Mouse (Mus musculus) MEL (cell line): ENCODE measurements at regions not wholly inside any gene's neighbourhood (a gene's known extent, or its start where the extent isn't known, plus 50 kb on each side); places are given as distances from the start of the nearest gene placed in this dataset.

Experiments
- DNase-seq: peaks from one replicate; pipeline ENCODE4 v3.0.0; 2011; ENCODE audit warnings: low read depth, low spot score
- H3K27ac ChIP-seq: 2 replicates; pipeline ENCODE4 v1.5.1; 2012; ENCODE audit warnings: low read depth, mild to moderate bottlenecking, control low read depth, low read length, moderate library complexity; ENCODE audit not compliant: control insufficient read depth
- H3K27me3 ChIP-seq, 2 experiments: fragments of 150-350 bp in 1 of 2; sonication (generic) in 1 of 2; 2 replicates each; pipeline ENCODE4 v1.6.1; 2012; ENCODE audit warnings: low read length in 2 of 2, mild to moderate bottlenecking in 2 of 2, improper control_type of control experiment in 1 of 2, moderate library complexity in 1 of 2; ENCODE audit not compliant: insufficient read depth in 2 of 2, control insufficient read depth in 1 of 2
- H3K36me3 ChIP-seq, 2 experiments: 2 replicates each; pipeline ENCODE4 v1.6.1; 2012 to 2014; ENCODE audit warnings: low read length in 2 of 2, improper control_type of control experiment in 1 of 2, inconsistent platforms in 1 of 2, mild to moderate bottlenecking in 1 of 2; ENCODE audit not compliant: insufficient read depth in 2 of 2, control insufficient read depth in 1 of 2
- H3K4me1 ChIP-seq, 2 experiments: fragments of 150-350 bp in 1 of 2; sonication (generic) in 1 of 2; 2 replicates each; pipeline ENCODE4 v1.6.1; 2012; ENCODE audit warnings: low read length in 2 of 2, improper control_type of control experiment in 1 of 2, mild to moderate bottlenecking in 1 of 2; ENCODE audit not compliant: insufficient read depth in 2 of 2, control insufficient read depth in 1 of 2
- H3K4me3 ChIP-seq, 2 experiments: fragments of 150-350 bp in 1 of 2; sonication (generic) in 1 of 2; 2 replicates each; pipeline ENCODE4 v1.5.1; 2012; ENCODE audit warnings: low read depth in 2 of 2, low read length in 2 of 2, mild to moderate bottlenecking in 2 of 2, moderate library complexity in 2 of 2, control low read depth in 1 of 2, improper control_type of control experiment in 1 of 2; ENCODE audit not compliant: control insufficient read depth in 1 of 2, insufficient read depth in 1 of 2
- H3K79me2 ChIP-seq: 2 replicates; pipeline ENCODE4 v1.6.1; 2012; ENCODE audit warnings: mild to moderate bottlenecking, low read length, moderate library complexity; ENCODE audit not compliant: control insufficient read depth, poor library complexity, insufficient read depth
- H3K9ac ChIP-seq: 2 replicates; pipeline ENCODE4 v1.6.1; 2012; ENCODE audit warnings: low read depth, mild to moderate bottlenecking, control low read depth, low read length, moderate library complexity; ENCODE audit not compliant: control insufficient read depth, poor library complexity, severe bottlenecking
- H3K9me3 ChIP-seq: fragments of 150-350 bp; sonication (generic); replicated peaks from 2 replicates; pipeline ENCODE4 v1.6.1; 2012; ENCODE audit warnings: mild to moderate bottlenecking, low read length, improper control_type of control experiment, moderate library complexity; ENCODE audit not compliant: insufficient read depth
- BHLHE40 ChIP-seq: IDR thresholded peaks from 2 replicates; pipeline ENCODE4 v1.6.1; 2012; ENCODE audit warnings: low read depth, mild to moderate bottlenecking, inconsistent platforms, low read length, improper control_type of control experiment, borderline replicate concordance
- CHD1 ChIP-seq: IDR thresholded peaks from 2 replicates; pipeline ENCODE4 v1.6.1; 2012; ENCODE audit warnings: low read depth, mild to moderate bottlenecking, inconsistent platforms, low read length, improper control_type of control experiment
- CTCF ChIP-seq, 3 experiments: IDR thresholded peaks in 2 of 3; conservative IDR thresholded peaks in 1 of 3; 2 replicates each; pipeline ENCODE4 v1.5.1; 2011 to 2012; ENCODE audit warnings: low read length in 3 of 3, low read depth in 2 of 3, mild to moderate bottlenecking in 2 of 3, improper control_type of control experiment in 1 of 3, inconsistent platforms in 1 of 3, mixed read lengths in 1 of 3, moderate library complexity in 1 of 3; ENCODE audit not compliant: control insufficient read depth in 1 of 3, insufficient read depth in 1 of 3, poor library complexity in 1 of 3, severe bottlenecking in 1 of 3
- E2F4 ChIP-seq: IDR thresholded peaks from 2 replicates; pipeline ENCODE4 v1.6.1; 2011; ENCODE audit warnings: low read depth, low read length, improper control_type of control experiment, borderline replicate concordance
- EP300 ChIP-seq, 2 experiments: IDR thresholded peaks; 2 replicates each; pipeline ENCODE4 v1.6.1; 2011; ENCODE audit warnings: improper control_type of control experiment in 2 of 2, low read length in 2 of 2, low read depth in 1 of 2, mild to moderate bottlenecking in 1 of 2
- ETS1 ChIP-seq: IDR thresholded peaks from 2 replicates; pipeline ENCODE4 v1.6.1; 2012; ENCODE audit warnings: low read depth, mild to moderate bottlenecking, inconsistent platforms, low read length, improper control_type of control experiment, moderate library complexity
- GABPA ChIP-seq: IDR thresholded peaks from 2 replicates; pipeline ENCODE4 v1.6.1; 2012; ENCODE audit warnings: low read depth, mild to moderate bottlenecking, inconsistent platforms, low read length, improper control_type of control experiment, moderate library complexity
- HCFC1 ChIP-seq: IDR thresholded peaks from 2 replicates; pipeline ENCODE4 v1.6.1; 2012; ENCODE audit warnings: low read depth, mild to moderate bottlenecking, inconsistent platforms, low read length, improper control_type of control experiment, moderate library complexity
- JUND ChIP-seq: IDR thresholded peaks from 2 replicates; pipeline ENCODE4 v1.6.1; 2011; ENCODE audit warnings: low read depth, mild to moderate bottlenecking, improper control_type of control experiment, low read length
- MAZ ChIP-seq: IDR thresholded peaks from 2 replicates; pipeline ENCODE4 v1.6.1; 2012; ENCODE audit warnings: low read depth, mild to moderate bottlenecking, inconsistent platforms, low read length, improper control_type of control experiment
- MEF2A ChIP-seq: IDR thresholded peaks from 2 replicates; pipeline ENCODE4 v1.6.1; 2014; ENCODE audit warnings: low read depth, mild to moderate bottlenecking, inconsistent platforms, low read length, improper control_type of control experiment; ENCODE audit not compliant: poor library complexity, insufficient replicate concordance, severe bottlenecking; ENCODE audit errors: extremely low read depth
- MXI1 ChIP-seq: IDR thresholded peaks from 2 replicates; pipeline ENCODE4 v1.6.1; 2011; ENCODE audit warnings: mild to moderate bottlenecking, low read depth, low read length, improper control_type of control experiment
- POLR2A ChIP-seq, 2 experiments: IDR thresholded peaks; 2 replicates each; pipeline ENCODE4 v1.6.1; 2011 to 2012; ENCODE audit warnings: low read length in 2 of 2, mild to moderate bottlenecking in 2 of 2, control low read depth in 1 of 2, improper control_type of control experiment in 1 of 2, low read depth in 1 of 2, moderate library complexity in 1 of 2; ENCODE audit not compliant: control insufficient read depth in 1 of 2, insufficient read depth in 1 of 2, poor library complexity in 1 of 2
- POLR2AphosphoS5 ChIP-seq: IDR thresholded peaks from 2 replicates; pipeline ENCODE4 v1.6.1; 2012; ENCODE audit warnings: low read depth, borderline replicate concordance, mild to moderate bottlenecking, inconsistent platforms, low read length, moderate library complexity, mixed read lengths
- SMC3 ChIP-seq: IDR thresholded peaks from 2 replicates; pipeline ENCODE4 v1.6.1; 2011; ENCODE audit warnings: low read depth, low read length, improper control_type of control experiment
- TBP ChIP-seq: IDR thresholded peaks from 2 replicates; pipeline ENCODE4 v1.8.0; 2011; ENCODE audit warnings: low read depth, low read length, improper control_type of control experiment
- UBTF ChIP-seq: IDR thresholded peaks from 2 replicates; pipeline ENCODE4 v1.6.1; 2012; ENCODE audit warnings: low read depth, mild to moderate bottlenecking, inconsistent platforms, low read length, improper control_type of control experiment, moderate library complexity, borderline replicate concordance; ENCODE audit not compliant: insufficient read depth
- USF1 ChIP-seq: IDR thresholded peaks from 2 replicates; pipeline ENCODE4 v1.6.1; 2014; ENCODE audit warnings: low read depth, mild to moderate bottlenecking, inconsistent platforms, low read length, improper control_type of control experiment, moderate library complexity
- USF2 ChIP-seq, 2 experiments: IDR thresholded peaks; 2 replicates each; pipeline ENCODE4 v1.6.1; 2011 to 2012; ENCODE audit warnings: improper control_type of control experiment in 2 of 2, low read length in 2 of 2, borderline replicate concordance in 1 of 2, inconsistent platforms in 1 of 2, low read depth in 1 of 2, mild to moderate bottlenecking in 1 of 2; ENCODE audit not compliant: insufficient read depth in 1 of 2
- ZKSCAN1 ChIP-seq: IDR thresholded peaks from 2 replicates; pipeline ENCODE4 v1.6.1; 2012; ENCODE audit warnings: low read depth, mild to moderate bottlenecking, inconsistent platforms, low read length, improper control_type of control experiment, moderate library complexity
- ZMIZ1 ChIP-seq: IDR thresholded peaks from 2 replicates; pipeline ENCODE4 v1.6.1; 2012; ENCODE audit warnings: low read depth, mild to moderate bottlenecking, inconsistent platforms, low read length, improper control_type of control experiment, moderate library complexity
- ZNF384 ChIP-seq: IDR thresholded peaks from 2 replicates; pipeline ENCODE4 v1.6.1; 2012; ENCODE audit warnings: low read depth, mild to moderate bottlenecking, inconsistent platforms, low read length, improper control_type of control experiment

DNA sequence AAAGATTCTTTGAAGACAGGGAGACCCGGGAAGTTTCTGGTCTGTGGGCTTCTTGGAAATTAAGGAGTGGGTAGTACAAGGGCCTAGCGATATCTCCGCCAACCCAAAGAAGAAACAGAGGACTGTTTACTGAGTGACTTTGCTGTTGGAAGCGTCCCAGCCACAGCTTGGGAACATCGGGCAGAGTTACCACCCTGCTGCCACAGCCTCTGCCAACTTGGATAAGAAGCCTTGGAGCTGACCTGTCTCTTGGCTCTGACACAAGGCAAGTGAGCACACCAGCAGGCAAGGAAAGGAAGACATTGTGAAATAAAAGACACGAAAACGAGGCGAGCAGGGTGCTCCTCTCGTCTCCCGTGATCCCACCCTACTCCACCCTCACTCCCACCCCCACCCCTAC lies 72.3 kb upstream of the Tcf12 start:
- Histone ChIP-seq H3K27ac (no peak overlapping the region), H3K4me3 (no peak overlapping the region), H3K36me3 (peaks cover 0 to 3% of the 10 kb centered on the region in 2 experiments; a peak in 2 of 4 replicates), H3K27me3 (peaks cover 0 to 2% of the 10 kb centered on the region in 2 experiments; a peak in 1 of 4 replicates), H3K9ac (no peak overlapping the region), H3K79me2 (no peaks in the 10 kb centered on the region), H3K9me3 (no peaks in the 10 kb centered on the region), H3K4me1 (peaks cover 3 to 10% of the 10 kb centered on the region in 2 experiments; a peak in 2 of 4 replicates)
- TF ChIP-seq POLR2A (IDR thresholded peaks at IDR 0.05; ENCODE audit: control insufficient read depth in 1 of 2, insufficient read depth in 1 of 2, low read depth in 1 of 2, low read length in 2 of 2, poor library complexity in 1 of 2) (no peak), MAZ (no peak), GABPA (no peak), EP300 (IDR thresholded peaks at IDR 0.05; ENCODE audit: low read depth in 1 of 2, low read length in 2 of 2) (no peak), CTCF (IDR thresholded peaks at IDR 0.05 in 2 of 3, conservative IDR thresholded peaks at IDR 0.05 in 1 of 3; ENCODE audit: control insufficient read depth in 1 of 3, insufficient read depth in 1 of 3, low read depth in 2 of 3, low read length in 3 of 3, poor library complexity in 1 of 3, severe bottlenecking in 1 of 3) (no peak), USF2 (IDR thresholded peaks at IDR 0.05; ENCODE audit: borderline replicate concordance in 1 of 2, insufficient read depth in 1 of 2, low read depth in 1 of 2, low read length in 2 of 2) (no peak), E2F4 (no peak), USF1 (no peak), JUND (no peak), ZKSCAN1 (no peak), ETS1 (no peak), MXI1 (no peak), SMC3 (no peak)
- DNase-seq, result no peak

DNA sequence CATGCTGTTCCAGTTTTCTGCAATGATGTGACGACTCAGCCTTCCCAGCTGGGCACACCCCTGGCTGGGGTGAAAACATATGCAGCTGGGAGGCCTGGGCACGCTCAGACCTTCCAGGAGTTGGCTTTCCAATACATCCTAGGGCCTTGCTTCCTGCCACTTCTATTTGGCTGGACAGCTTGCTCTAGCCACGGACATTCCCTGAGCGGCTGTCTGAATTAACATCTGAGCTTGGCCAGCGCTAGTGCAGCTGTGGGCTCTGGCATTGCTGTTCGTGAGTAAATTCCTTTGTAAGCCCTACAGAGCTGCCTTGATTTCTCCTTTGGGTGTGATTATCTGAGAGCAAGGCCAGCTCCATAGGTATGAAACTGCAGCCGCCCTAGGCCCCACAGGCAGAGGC lies 78.2 kb upstream of the Tcf12 start:
- no peaks in the 10 kb centered on the region for H3K9me3 ChIP-seq
- TF ChIP-seq TBP (no peak), JUND (no peak), ZMIZ1 (no peak), CTCF (IDR thresholded peaks at IDR 0.05 in 2 of 3, conservative IDR thresholded peaks at IDR 0.05 in 1 of 3; ENCODE audit: control insufficient read depth in 1 of 3, insufficient read depth in 1 of 3, low read depth in 2 of 3, low read length in 3 of 3, poor library complexity in 1 of 3, severe bottlenecking in 1 of 3) (no peak), HCFC1 (no peak), ZNF384 (no peak), POLR2AphosphoS5 (no peak), UBTF (no peak), BHLHE40 (no peak), CHD1 (no peak), MEF2A (no peak), POLR2A (IDR thresholded peaks at IDR 0.05; ENCODE audit: control insufficient read depth in 1 of 2, insufficient read depth in 1 of 2, low read depth in 1 of 2, low read length in 2 of 2, poor library complexity in 1 of 2) (no peak)
- TF ChIP-seq, all 39 proteins: peak for 0
- Histone ChIP-seq H3K4me1 (peaks cover 3 to 18% of the 10 kb centered on the region in 2 experiments; a peak in 3 of 4 replicates), H3K27me3 (no peaks in the 10 kb centered on the region), H3K27ac (no peak overlapping the region), H3K4me3 (no peak overlapping the region), H3K9ac (no peak overlapping the region), H3K79me2 (no peaks in the 10 kb centered on the region), H3K36me3 (peaks cover 0 to 7% of the 10 kb centered on the region in 2 experiments; a peak in 2 of 4 replicates)
- no peak for DNase-seq
